Mouse (Mus musculus): ENCODE measurements around the gene Tdrd7.

Tdrd7 gene

GRCm38 (mm10) chr4:46069851-46070482, 104.8 kb downstream of the Tdrd7 start:
- in situ Hi-C loops (cut with MboI; ENCODE audit: low pct_unique_long_range_greater_than_20kb in 1 of 2, low sequenced_read_pairs in 2 of 2, unreplicated experiment in 1 of 2), result no loop called here

GRCm38 (mm10) chr4:46072631-46073030, 107.5 kb downstream of the Tdrd7 start:
- in situ Hi-C loops (cut with MboI; ENCODE audit: low pct_unique_long_range_greater_than_20kb in 1 of 2, low sequenced_read_pairs in 2 of 2, unreplicated experiment in 1 of 2), result no loop called here

DNA sequence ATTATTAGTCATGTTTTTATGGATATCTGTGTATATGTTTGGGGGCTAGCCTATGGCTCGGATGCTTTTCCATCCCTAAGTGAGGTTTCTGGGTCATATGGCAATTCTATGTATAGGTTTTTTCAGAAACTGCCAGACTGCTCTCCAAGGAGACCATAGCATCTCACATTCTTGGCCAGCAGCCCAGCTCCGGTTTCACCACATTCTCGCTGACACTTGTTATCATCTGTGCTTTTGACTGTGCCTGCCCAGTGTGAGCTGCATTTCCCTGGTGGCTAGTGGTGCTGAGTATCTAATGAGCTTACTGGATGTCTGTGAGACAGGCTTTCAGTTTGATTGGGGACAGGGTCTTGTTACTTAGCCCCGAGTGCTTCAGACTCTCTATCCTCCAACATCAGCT, 108.6 kb downstream of the Tdrd7 start:
- in situ Hi-C loops (cut with MboI; ENCODE audit: low pct_unique_long_range_greater_than_20kb in 1 of 2, low sequenced_read_pairs in 2 of 2, unreplicated experiment in 1 of 2), result no loop called here

- in situ Hi-C loops (cut with MboI; ENCODE audit: low pct_unique_long_range_greater_than_20kb in 1 of 2, low sequenced_read_pairs in 2 of 2, unreplicated experiment in 1 of 2), result no loop called here
Observed at GRCm38 (mm10) chr4:46075664-46076063, 110.5 kb downstream of the Tdrd7 start.

DNA sequence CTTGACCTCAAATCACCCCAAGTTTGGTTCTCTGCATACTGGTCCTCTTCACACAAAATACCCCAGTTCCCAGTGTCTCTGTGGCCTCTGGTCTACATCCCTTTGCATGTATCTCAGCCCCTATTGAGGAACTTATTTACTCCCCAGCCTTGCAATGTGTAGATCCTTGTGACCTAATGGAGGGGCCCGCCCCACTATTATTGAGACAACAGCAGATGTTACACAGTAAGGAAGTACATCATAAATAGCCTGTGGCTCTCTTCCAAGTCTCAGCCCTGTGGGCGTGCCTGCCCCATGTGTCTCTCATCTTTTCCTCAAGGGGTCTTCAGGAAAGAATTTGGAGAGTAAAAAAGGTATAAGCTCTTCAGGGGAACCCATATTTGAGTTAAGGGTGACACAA, 111.8 kb downstream of the Tdrd7 start:
- in situ Hi-C loops (cut with MboI; ENCODE audit: low pct_unique_long_range_greater_than_20kb in 1 of 2, low sequenced_read_pairs in 2 of 2, unreplicated experiment in 1 of 2), result no loop called here

DNA sequence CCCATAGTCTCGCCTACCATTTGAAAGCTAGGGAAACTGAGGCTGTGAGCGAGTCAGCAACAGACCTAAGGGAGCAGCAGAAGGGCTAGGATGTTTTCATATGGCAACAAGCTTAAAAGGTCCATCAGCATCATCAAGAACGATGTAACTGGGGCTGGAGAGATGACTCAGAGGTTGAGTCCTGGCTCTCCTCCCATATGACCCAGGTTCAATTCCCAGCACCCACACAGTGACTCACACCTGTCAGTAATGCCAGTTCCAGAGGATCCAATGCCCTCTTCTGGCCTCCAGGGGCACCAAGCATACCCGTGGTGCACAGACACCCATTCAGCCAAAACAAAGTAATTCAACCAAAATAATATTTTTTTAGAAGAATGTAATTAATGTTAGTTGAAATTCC, 115.1 kb downstream of the Tdrd7 start:
- in situ Hi-C loops (cut with MboI; ENCODE audit: low pct_unique_long_range_greater_than_20kb in 1 of 2, low sequenced_read_pairs in 2 of 2, unreplicated experiment in 1 of 2), result no loop called here

DNA sequence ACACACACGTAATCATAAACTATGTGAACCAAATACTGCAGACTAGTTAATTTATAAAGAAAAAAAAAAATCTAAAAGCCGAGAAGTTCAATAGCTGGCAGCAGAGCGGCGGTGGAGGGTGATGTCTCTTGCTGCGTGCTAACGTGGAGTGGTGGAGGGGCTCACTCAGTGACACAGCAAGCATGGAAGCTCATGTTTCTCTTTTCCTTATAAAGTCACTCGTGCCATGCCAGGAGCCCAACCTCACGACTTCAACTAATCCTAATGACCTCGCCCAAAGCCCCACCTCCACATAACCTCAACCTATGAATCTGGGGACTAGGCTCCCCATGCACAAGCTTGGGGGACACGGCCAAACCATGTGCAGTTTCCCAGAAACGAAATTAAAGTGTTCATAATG, 117.4 kb downstream of the Tdrd7 start:
- in situ Hi-C loops (cut with MboI; ENCODE audit: low pct_unique_long_range_greater_than_20kb in 1 of 2, low sequenced_read_pairs in 2 of 2, unreplicated experiment in 1 of 2), result no loop called here
